Mouse (Mus musculus): ENCODE results near the gene Sort1. TPM values are rescaled to one million over a fixed set of nuclear protein-coding genes. Genes with fewer than 3 reads are reported as not detected.
A peak's percentile ranks its signal among the peaks of the same experiment; 100 is the strongest.

The Sort1 gene
- polyA plus RNA-seq, 1 experiment = 6.0 TPM

- H3ac ChIP-seq (ENCODE audit: control insufficient read depth, insufficient read length) = no peak overlapping the region
- H3K27me3 ChIP-seq (ENCODE audit: control insufficient read depth, insufficient read depth, insufficient read length) = peaks cover 6% of the 10 kb centered on the region
- H3K4me2 ChIP-seq (ENCODE audit: low read depth) = no peak overlapping the region
- H3K36me3 ChIP-seq (ENCODE audit: control insufficient read depth, insufficient read depth) = no peaks in the 10 kb centered on the region
- H3K4me3 ChIP-seq = no peak overlapping the region
- H3K79me2 ChIP-seq (ENCODE audit: control insufficient read depth, insufficient read depth) = no peaks in the 10 kb centered on the region
- no peak for TF ChIP-seq MYOG (IDR thresholded peaks at IDR 0.05; ENCODE audit: control insufficient read depth in 1 of 3, insufficient read depth in 1 of 3, insufficient read length in 2 of 3, low read depth in 2 of 3)
- TF ChIP-seq TCF12 (IDR thresholded peaks at IDR 0.05; ENCODE audit: insufficient read depth, poor library complexity, severe bottlenecking) = no peak
- no peak for TF ChIP-seq CEBPB (IDR thresholded peaks at IDR 0.05; ENCODE audit: insufficient read depth, poor library complexity, severe bottlenecking)
- TF ChIP-seq MAX (IDR thresholded peaks at IDR 0.05; ENCODE audit: low read depth) = no peak
- TF ChIP-seq POLR2AphosphoS2 (IDR thresholded peaks at IDR 0.05; ENCODE audit: insufficient read length, low read depth) = no peak
- no peak for TF ChIP-seq E2F4 (IDR thresholded peaks at IDR 0.05; ENCODE audit: insufficient read depth)
- no peak for TF ChIP-seq TCF3 (IDR thresholded peaks at IDR 0.05; ENCODE audit: insufficient read length, low read depth)
- TF ChIP-seq REST (IDR thresholded peaks at IDR 0.05; ENCODE audit: insufficient read depth, insufficient read length) = no peak
- TF ChIP-seq MYOD1 (IDR thresholded peaks at IDR 0.05; ENCODE audit: control insufficient read depth in 1 of 3, insufficient read length in 2 of 3, low read depth in 2 of 3) = peak in 1 of 3 experiments; percentile 17
Measured at GRCm38 (mm10) chr3:108310921-108311341, 27.0 kb downstream of the Sort1 start.

- H3ac ChIP-seq (ENCODE audit: control insufficient read depth, insufficient read length) = no peak overlapping the region
- peaks cover 6% of the 10 kb centered on the region for H3K27me3 ChIP-seq (ENCODE audit: control insufficient read depth, insufficient read depth, insufficient read length)
- no peak overlapping the region for H3K4me3 ChIP-seq
- no peaks in the 10 kb centered on the region for H3K36me3 ChIP-seq (ENCODE audit: control insufficient read depth, insufficient read depth)
- TF ChIP-seq POLR2A (IDR thresholded peaks at IDR 0.05; ENCODE audit: insufficient read length, low read depth) (no peak), MAX (IDR thresholded peaks at IDR 0.05; ENCODE audit: low read depth) (no peak), SRF (IDR thresholded peaks at IDR 0.05; ENCODE audit: control insufficient read depth, insufficient read length, low read depth) (no peak), POLR2AphosphoS2 (IDR thresholded peaks at IDR 0.05; ENCODE audit: insufficient read length, low read depth) (no peak), E2F4 (IDR thresholded peaks at IDR 0.05; ENCODE audit: insufficient read depth) (no peak), MYOD1 (IDR thresholded peaks at IDR 0.05; ENCODE audit: control insufficient read depth in 1 of 3, insufficient read length in 2 of 3, low read depth in 2 of 3) (no peak), MYOG (IDR thresholded peaks at IDR 0.05; ENCODE audit: control insufficient read depth in 1 of 3, insufficient read depth in 1 of 3, insufficient read length in 2 of 3, low read depth in 2 of 3) (no peak), TCF3 (IDR thresholded peaks at IDR 0.05; ENCODE audit: insufficient read length, low read depth) (no peak), TCF12 (IDR thresholded peaks at IDR 0.05; ENCODE audit: insufficient read depth, poor library complexity, severe bottlenecking) (no peak), CEBPB (IDR thresholded peaks at IDR 0.05; ENCODE audit: insufficient read depth, poor library complexity, severe bottlenecking) (no peak), USF1 (IDR thresholded peaks at IDR 0.05; ENCODE audit: low read depth) (no peak), REST (IDR thresholded peaks at IDR 0.05; ENCODE audit: insufficient read depth, insufficient read length) (no peak)
- H3K4me2 ChIP-seq (ENCODE audit: low read depth) = no peak overlapping the region
- H3K79me2 ChIP-seq (ENCODE audit: control insufficient read depth, insufficient read depth) = no peaks in the 10 kb centered on the region
Measured at GRCm38 (mm10) chr3:108311688-108312087, 27.8 kb downstream of the Sort1 start.

- Histone ChIP-seq H3ac (ENCODE audit: control insufficient read depth, insufficient read length) (no peak overlapping the region), H3K4me2 (ENCODE audit: low read depth) (no peak overlapping the region), H3K27me3 (ENCODE audit: control insufficient read depth, insufficient read depth, insufficient read length) (peaks cover 6% of the 10 kb centered on the region), H3K4me3 (no peak overlapping the region), H3K36me3 (ENCODE audit: control insufficient read depth, insufficient read depth) (no peaks in the 10 kb centered on the region), H3K79me2 (ENCODE audit: control insufficient read depth, insufficient read depth) (no peaks in the 10 kb centered on the region)
- TF ChIP-seq TCF3 (IDR thresholded peaks at IDR 0.05; ENCODE audit: insufficient read length, low read depth) (no peak), TCF12 (IDR thresholded peaks at IDR 0.05; ENCODE audit: insufficient read depth, poor library complexity, severe bottlenecking) (no peak), MYOD1 (IDR thresholded peaks at IDR 0.05; ENCODE audit: control insufficient read depth in 1 of 3, insufficient read length in 2 of 3, low read depth in 2 of 3) (no peak), POLR2AphosphoS2 (IDR thresholded peaks at IDR 0.05; ENCODE audit: insufficient read length, low read depth) (no peak), CEBPB (IDR thresholded peaks at IDR 0.05; ENCODE audit: insufficient read depth, poor library complexity, severe bottlenecking) (no peak), USF1 (IDR thresholded peaks at IDR 0.05; ENCODE audit: low read depth) (no peak), REST (IDR thresholded peaks at IDR 0.05; ENCODE audit: insufficient read depth, insufficient read length) (no peak), MYOG (IDR thresholded peaks at IDR 0.05; ENCODE audit: control insufficient read depth in 1 of 3, insufficient read depth in 1 of 3, insufficient read length in 2 of 3, low read depth in 2 of 3) (no peak), SRF (IDR thresholded peaks at IDR 0.05; ENCODE audit: control insufficient read depth, insufficient read length, low read depth) (no peak), E2F4 (IDR thresholded peaks at IDR 0.05; ENCODE audit: insufficient read depth) (no peak), MAX (IDR thresholded peaks at IDR 0.05; ENCODE audit: low read depth) (no peak), POLR2A (IDR thresholded peaks at IDR 0.05; ENCODE audit: insufficient read length, low read depth) (no peak)
Measured at GRCm38 (mm10) chr3:108312414-108312813, 28.5 kb downstream of the Sort1 start.

- Histone ChIP-seq H3K79me2 (ENCODE audit: control insufficient read depth, insufficient read depth) (no peaks in the 10 kb centered on the region), H3ac (ENCODE audit: control insufficient read depth, insufficient read length) (no peak overlapping the region), H3K36me3 (ENCODE audit: control insufficient read depth, insufficient read depth) (no peaks in the 10 kb centered on the region), H3K4me3 (no peak overlapping the region), H3K4me2 (ENCODE audit: low read depth) (peak overlapping the region; percentile 30), H3K27me3 (ENCODE audit: control insufficient read depth, insufficient read depth, insufficient read length) (peaks cover 6% of the 10 kb centered on the region)
- no peak for TF ChIP-seq CEBPB (IDR thresholded peaks at IDR 0.05; ENCODE audit: insufficient read depth, poor library complexity, severe bottlenecking)
- no peak for TF ChIP-seq REST (IDR thresholded peaks at IDR 0.05; ENCODE audit: insufficient read depth, insufficient read length)
Measured at GRCm38 (mm10) chr3:108313138-108313537, 29.3 kb downstream of the Sort1 start.

GRCm38 (mm10) chr3:108314038-108314675 lies 30.3 kb downstream of the Sort1 start:
- no peak overlapping the region for H3K4me3 ChIP-seq
- TF ChIP-seq SRF (IDR thresholded peaks at IDR 0.05; ENCODE audit: control insufficient read depth, insufficient read length, low read depth) (no peak), MAX (IDR thresholded peaks at IDR 0.05; ENCODE audit: low read depth) (no peak), MYOG (IDR thresholded peaks at IDR 0.05; ENCODE audit: control insufficient read depth in 1 of 3, insufficient read depth in 1 of 3, insufficient read length in 2 of 3, low read depth in 2 of 3) (peak in 2 of 3 experiments; percentile 14 to 63), MYOD1 (IDR thresholded peaks at IDR 0.05; ENCODE audit: control insufficient read depth in 1 of 3, insufficient read length in 2 of 3, low read depth in 2 of 3) (peak; percentile 32 to 75 (median 70)), POLR2A (IDR thresholded peaks at IDR 0.05; ENCODE audit: insufficient read length, low read depth) (no peak)
- H3K27me3 ChIP-seq (ENCODE audit: control insufficient read depth, insufficient read depth, insufficient read length) = peaks cover under 1% of the 10 kb centered on the region
- no peaks in the 10 kb centered on the region for H3K36me3 ChIP-seq (ENCODE audit: control insufficient read depth, insufficient read depth)
- no peak overlapping the region for H3ac ChIP-seq (ENCODE audit: control insufficient read depth, insufficient read length)
- peak overlapping the region; percentile 30 for H3K4me2 ChIP-seq (ENCODE audit: low read depth)
- H3K79me2 ChIP-seq (ENCODE audit: control insufficient read depth, insufficient read depth) = no peaks in the 10 kb centered on the region

All from myocyte (in vitro differentiated cells).